Mouse (Mus musculus) right cerebral cortex, adult 2 months (tissue): Measurements from ENCODE around the gene Tmem87a.
A peak's percentile ranks its signal among the peaks of the same experiment; 100 is the strongest.

ENCODE experiments used
- DNase-seq, 2 experiments: peaks; one replicate each; pipeline ENCODE4 v3.0.0; 2021 to 2022; ENCODE audit warnings: low spot score in 2 of 2

The Tmem87a gene

GRCm38 (mm10) chr2:120403986-120404822 lies at the start of gene Tmem87a:
TSS of gene Tmem87a (minus strand) at chr2:120404113.
- peak; percentile 98 for DNase-seq

GRCm38 (mm10) chr2:120452600-120452999 lies 48.7 kb upstream of the Tmem87a start:
- DNase-seq, result no peak

GRCm38 (mm10) chr2:120450724-120451123 lies 46.8 kb upstream of the Tmem87a start:
- DNase-seq, result no peak

- no peak for DNase-seq
These were observed 43.4 kb upstream of the Tmem87a start for GRCm38 (mm10) chr2:120447306-120447705.

- DNase-seq, result no peak
These were observed 42.5 kb upstream of the Tmem87a start for GRCm38 (mm10) chr2:120446373-120446772.

- DNase-seq, result no peak
These were observed 40.6 kb upstream of the Tmem87a start for GRCm38 (mm10) chr2:120444486-120444885.

- DNase-seq, result no peak
These were observed 20.5 kb upstream of the Tmem87a start for GRCm38 (mm10) chr2:120424386-120424785.

GRCm38 (mm10) chr2:120414738-120415414 lies 11.0 kb upstream of the Tmem87a start:
- DNase-seq, result peak; percentile 21 to 31

- DNase-seq, result no peak
These were observed 10.2 kb upstream of the Tmem87a start for GRCm38 (mm10) chr2:120414113-120414512.

GRCm38 (mm10) chr2:120411096-120411628 lies 7.2 kb upstream of the Tmem87a start:
- DNase-seq, result no peak

- no peak for DNase-seq
These were observed 1.2 kb upstream of the Tmem87a start for GRCm38 (mm10) chr2:120404823-120405765.

- no peak for DNase-seq
These were observed 294 bp downstream of the Tmem87a start, which contains the start of gene Ganc for GRCm38 (mm10) chr2:120403653-120403985. TSS of gene Ganc (plus strand) at chr2:120403896.

GRCm38 (mm10) chr2:120402813-120403212 lies 1.1 kb downstream of the Tmem87a start:
- no peak for DNase-seq

- DNase-seq, result no peak
These were observed 6.0 kb downstream of the Tmem87a start for GRCm38 (mm10) chr2:120397951-120398350.

GRCm38 (mm10) chr2:120392406-120392805 lies 11.5 kb downstream of the Tmem87a start:
- DNase-seq, result no peak

- no peak for DNase-seq
These were observed 13.0 kb downstream of the Tmem87a start for GRCm38 (mm10) chr2:120390934-120391333.

GRCm38 (mm10) chr2:120389376-120389775 lies 14.5 kb downstream of the Tmem87a start:
- no peak for DNase-seq

GRCm38 (mm10) chr2:120387291-120387690 lies 16.6 kb downstream of the Tmem87a start:
- DNase-seq, result no peak

GRCm38 (mm10) chr2:120386264-120386663 lies 17.6 kb downstream of the Tmem87a start:
- DNase-seq, result no peak

- DNase-seq, result no peak
These were observed 30.1 kb downstream of the Tmem87a start for GRCm38 (mm10) chr2:120373858-120374257.

- no peak for DNase-seq
These were observed 36.3 kb downstream of the Tmem87a start for GRCm38 (mm10) chr2:120367416-120368207.
